Mouse (Mus musculus) lung, postnatal 0 days (tissue): ENCODE results near the gene Kcnd3.

Experiments used
- CTCF ChIP-seq: IDR thresholded peaks from 2 replicates; pipeline ENCODE4 v1.5.1; 2016; ENCODE audit warnings: antibody characterized with exemption, mild to moderate bottlenecking
- EP300 ChIP-seq: IDR thresholded peaks from 2 replicates; pipeline ENCODE4 v1.6.1; 2016; ENCODE audit warnings: antibody characterized with exemption, mild to moderate bottlenecking, control low read depth

DNA sequence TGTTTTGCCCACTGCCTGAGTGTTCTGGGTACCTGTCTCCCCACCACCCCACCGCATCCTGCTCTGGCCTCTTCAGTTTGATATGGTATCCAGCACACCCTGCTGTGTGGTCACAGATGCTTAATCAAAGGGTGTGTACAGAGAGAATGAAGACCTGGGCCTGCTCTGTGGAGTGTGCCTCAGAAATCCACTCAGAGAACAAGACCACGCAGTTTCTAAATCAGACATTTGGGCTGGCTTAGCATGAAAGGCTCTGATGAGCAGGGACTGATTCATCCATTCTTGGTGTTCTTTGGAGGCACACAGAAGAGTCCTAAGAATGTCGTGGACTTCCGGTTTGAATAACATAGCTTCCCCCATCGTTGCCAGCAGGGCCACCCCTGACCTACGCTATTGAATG is 86.3 kb downstream of the Kcnd3 start:
- TF ChIP-seq EP300 (no peak), CTCF (no peak)
